Mouse (Mus musculus) heart, adult 2 months (tissue): Measurements from ENCODE around the gene Oosp1. TPM values are rescaled to one million over a fixed set of nuclear protein-coding genes. Genes with fewer than 3 reads are reported as not detected.

Experiments
- DNase-seq, 2 experiments: peaks; one replicate each; pipeline ENCODE4 v3.0.0; 2021
- H3K27ac ChIP-seq: fragments of 200-600 bp; 2 replicates; pipeline ENCODE4 v1.8.1; 2022
- H3K27me3 ChIP-seq: fragments of 200-500 bp; 2 replicates; pipeline ENCODE4 v1.6.1; 2012; ENCODE audit warnings: mild to moderate bottlenecking, low read length, inconsistent platforms, mixed read lengths; ENCODE audit not compliant: control insufficient read depth, insufficient read depth
- H3K36me3 ChIP-seq: fragments of 200-500 bp; 2 replicates; pipeline ENCODE4 v1.6.1; 2012; ENCODE audit warnings: low read length, inconsistent platforms; ENCODE audit not compliant: control insufficient read depth, insufficient read depth
- H3K4me1 ChIP-seq: fragments of 200-500 bp; 2 replicates; pipeline ENCODE4 v1.6.1; 2011; ENCODE audit warnings: low read length; ENCODE audit not compliant: control insufficient read depth, insufficient read depth
- H3K4me3 ChIP-seq: fragments of 200-600 bp; 2 replicates; pipeline ENCODE4 v1.8.1; 2022
- H3K79me2 ChIP-seq: fragments of 200-500 bp; replicated peaks from 2 replicates; pipeline ENCODE4 v1.6.1; 2012; ENCODE audit warnings: mild to moderate bottlenecking, inconsistent platforms, low read length, moderate library complexity, mixed read lengths; ENCODE audit not compliant: control insufficient read depth, insufficient read depth
- H3K9ac ChIP-seq: fragments of 200-500 bp; 2 replicates; pipeline ENCODE4 v1.6.1; 2012; ENCODE audit warnings: low read depth, mild to moderate bottlenecking, control low read depth, inconsistent platforms, low read length, mixed read lengths
- CTCF ChIP-seq: fragments of 200-600 bp; IDR thresholded peaks from 2 replicates; pipeline ENCODE4 v1.8.1; 2022; ENCODE audit warnings: antibody characterized with exemption, mild to moderate bottlenecking, moderate library complexity
- EP300 ChIP-seq: fragments of 200-500 bp; IDR thresholded peaks from 2 replicates; pipeline ENCODE4 v1.6.1; 2011; ENCODE audit warnings: low read depth, low read length, control low read depth; ENCODE audit not compliant: insufficient read depth
- POLR2A ChIP-seq: fragments of 200-500 bp; IDR thresholded peaks from 2 replicates; pipeline ENCODE4 v1.6.1; 2011; ENCODE audit warnings: mild to moderate bottlenecking, low read depth, low read length, control low read depth; ENCODE audit not compliant: insufficient read depth
- WGBS: fragments of 180-500 bp; shearing (Covaris S2); methylation state at CpG from one replicate; pipeline ENCODE4 v1.1.7; 2018; 5-methylcytosine and 5-hydroxymethylcytosine counted together
- intact Hi-C: fragments of 180-260 bp; cut with DNase I; formaldehyde crosslinking; loops from one replicate; pipeline ENCODE4 v1.15.1; 2025
- polyA plus RNA-seq: library from polyadenylated mRNA; depleted of rRNA; stranded (reverse); fragments of >200 nt; gene quantifications from 2 replicates; pipeline ENCODE4 v1.2.3, GENCODE M21; 2012
- total RNA-seq, 2 experiments: library from RNA; stranded (reverse); gene quantifications; 2 replicates each; pipeline ENCODE4 v1.2.3; 2021

The Oosp1 gene
- total and polyA plus RNA-seq, 3 experiments, result not detected

- no peak for DNase-seq
- Histone ChIP-seq H3K27ac (no peak overlapping the region), H3K9ac (no peak overlapping the region), H3K4me3 (no peak overlapping the region), H3K36me3 (no peaks in the 10 kb centered on the region), H3K27me3 (no peaks in the 10 kb centered on the region), H3K79me2 (no peaks in the 10 kb centered on the region), H3K4me1 (no peaks in the 10 kb centered on the region)
- 84% methylated on average over 2 of the region's 2 CpGs for WGBS
- intact Hi-C loops, result no loop called here
- TF ChIP-seq EP300, result no peak
- TF ChIP-seq POLR2A, result no peak
- no peak for TF ChIP-seq CTCF
Measured at GRCm38 (mm10) chr19:11723870-11724269, 32.9 kb upstream of the Oosp1 start.

DNA sequence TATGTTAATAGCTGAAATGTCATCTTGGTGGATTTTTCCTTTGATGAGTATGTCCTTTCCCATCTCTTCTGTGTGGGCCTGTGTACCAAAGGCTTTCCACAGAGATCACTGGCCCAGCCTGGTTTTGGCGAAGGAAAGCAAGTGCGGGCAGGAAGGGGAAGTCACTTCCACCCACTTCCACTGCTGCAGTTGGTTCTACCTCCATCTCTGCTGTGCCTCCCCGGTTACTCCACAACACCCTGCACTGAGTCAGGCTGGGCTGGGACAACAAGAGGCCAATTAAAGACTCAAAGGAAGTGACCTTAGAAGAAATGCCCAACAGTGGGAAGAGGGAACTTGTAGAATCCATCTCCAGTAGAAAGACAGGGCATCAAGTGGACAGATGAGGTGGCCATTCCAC is 29.1 kb upstream of the Oosp1 start:
- H3K27ac ChIP-seq, result no peak overlapping the region
- DNase-seq, result no peak
- TF ChIP-seq POLR2A (no peak), CTCF (no peak)
- H3K9ac ChIP-seq, result no peak overlapping the region
- no peak overlapping the region for H3K4me3 ChIP-seq
- no peaks in the 10 kb centered on the region for H3K36me3 ChIP-seq
- no peaks in the 10 kb centered on the region for H3K79me2 ChIP-seq
- WGBS, result 70% methylated on average over 3 of the region's 3 CpGs
- intact Hi-C loops, result no loop called here
- H3K27me3 ChIP-seq, result no peaks in the 10 kb centered on the region
- no peaks in the 10 kb centered on the region for H3K4me1 ChIP-seq

- WGBS, result 68% methylated on average over 4 of the region's 4 CpGs
- Histone ChIP-seq H3K4me3 (no peak overlapping the region), H3K79me2 (no peaks in the 10 kb centered on the region), H3K36me3 (no peaks in the 10 kb centered on the region), H3K4me1 (no peaks in the 10 kb centered on the region), H3K9ac (no peak overlapping the region), H3K27ac (no peak overlapping the region), H3K27me3 (no peaks in the 10 kb centered on the region)
- intact Hi-C loops, result no loop called here
- DNase-seq, result no peak
- no peak for TF ChIP-seq POLR2A
- no peak for TF ChIP-seq EP300
- TF ChIP-seq CTCF, result no peak
Measured at GRCm38 (mm10) chr19:11712451-11712850, 21.5 kb upstream of the Oosp1 start.

- DNase-seq, result no peak
- Histone ChIP-seq H3K4me1 (no peaks in the 10 kb centered on the region), H3K9ac (no peak overlapping the region), H3K27ac (no peak overlapping the region), H3K4me3 (no peak overlapping the region), H3K79me2 (no peaks in the 10 kb centered on the region), H3K36me3 (no peaks in the 10 kb centered on the region), H3K27me3 (no peaks in the 10 kb centered on the region)
- intact Hi-C loops, result no loop called here
- TF ChIP-seq POLR2A (no peak), EP300 (no peak), CTCF (no peak)
- WGBS, result 89% methylated on average over 6 of the region's 6 CpGs
Measured at GRCm38 (mm10) chr19:11698342-11698741, 7.4 kb upstream of the Oosp1 start.

GRCm38 (mm10) chr19:11696755-11697154 is 5.8 kb upstream of the Oosp1 start, which contains the start of gene Oosp3:
TSS of gene Oosp3 (plus strand) at chr19:11697055.
- 73% methylated on average over 2 of the region's 2 CpGs for WGBS
- H3K27ac ChIP-seq, result no peak within 1 kb of the TSS
- no peaks in the 10 kb centered on the region for H3K27me3 ChIP-seq
- TF ChIP-seq CTCF, result no peak
- no peak for TF ChIP-seq EP300
- TF ChIP-seq POLR2A, result no peak
- H3K4me3 ChIP-seq, result no peak within 1 kb of the TSS
- no peak within 1 kb of the TSS for H3K9ac ChIP-seq
- no peaks in the 10 kb centered on the region for H3K36me3 ChIP-seq
- no peak for DNase-seq
- H3K4me1 ChIP-seq, result no peaks in the 10 kb centered on the region
- H3K79me2 ChIP-seq, result no peaks in the 10 kb centered on the region
- intact Hi-C loops, result no loop called here

GRCm38 (mm10) chr19:11691454-11691853 is 504 bp upstream of the Oosp1 start:
- 55% methylated on average over 1 of the region's 1 CpGs for whole genome bisulfite sequencing
- no peak for TF ChIP-seq POLR2A
- no peak for TF ChIP-seq CTCF
- no peak for TF ChIP-seq EP300

More at GRCm38 (mm10) chr19:11691454-11691853, 504 bp upstream of the Oosp1 start:
- H3K79me2 ChIP-seq, result no peaks in the 10 kb centered on the region
- H3K36me3 ChIP-seq, result no peaks in the 10 kb centered on the region
- DNase-seq, result no peak
- H3K9ac ChIP-seq, result no peak overlapping the region
- intact Hi-C loops, result no loop called here
- H3K27ac ChIP-seq, result no peak overlapping the region
- no peaks in the 10 kb centered on the region for H3K27me3 ChIP-seq
- no peak overlapping the region for H3K4me3 ChIP-seq
- no peaks in the 10 kb centered on the region for H3K4me1 ChIP-seq
